Mouse (Mus musculus): ENCODE measurements at regions not wholly inside any gene's neighbourhood (a gene's known extent, or its start where the extent isn't known, plus 50 kb on each side); places are given as distances from the start of the nearest gene placed in this dataset.

DNA sequence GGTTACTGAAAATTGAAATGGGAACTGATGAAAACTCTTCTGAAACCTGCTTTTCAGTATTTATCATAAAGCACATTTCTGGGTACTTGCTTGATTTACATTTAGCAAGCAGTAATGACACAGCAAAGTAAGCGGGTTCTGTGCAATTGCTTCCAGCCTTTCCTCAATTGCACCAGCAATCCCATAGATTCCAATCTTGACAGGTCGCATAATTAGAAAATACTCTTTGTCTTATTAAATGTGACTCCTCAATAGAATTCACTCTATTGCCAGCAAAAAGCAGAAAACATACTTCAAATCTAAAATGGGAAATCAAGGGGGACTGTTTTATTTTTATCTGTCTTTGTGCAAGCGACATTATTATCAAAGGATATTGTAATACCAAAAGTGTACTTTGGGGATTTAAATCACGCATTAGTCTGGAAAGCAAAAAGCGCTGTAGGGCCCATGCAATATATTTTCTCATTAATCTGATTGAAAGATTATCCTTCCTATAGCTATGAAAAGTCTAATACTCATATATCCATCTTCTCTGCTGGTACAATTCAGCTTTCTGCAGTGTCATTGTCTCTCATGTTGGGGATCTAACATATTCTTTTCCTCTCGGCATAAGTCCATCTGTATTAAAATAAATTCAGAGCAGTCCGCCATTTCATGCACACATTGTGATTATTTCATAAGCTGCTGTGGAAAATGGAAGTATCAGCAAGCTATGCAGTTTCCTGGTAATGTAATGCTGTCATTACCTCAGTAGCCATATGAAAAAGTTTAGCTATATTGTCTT, 1305.8 kb upstream of the Gm8797 start:
- no peaks in the 10 kb centered on the region for H3K4me1 ChIP-seq (replicated peaks; ENCODE audit: control insufficient read depth, insufficient read depth, low read length)
- no peak overlapping the region for H3K4me3 ChIP-seq (ENCODE audit: low read depth, low read length)
- no peak overlapping the region for H3K4me2 ChIP-seq (replicated peaks; ENCODE audit: low read depth, low read length)
- no peaks in the 10 kb centered on the region for H3K36me3 ChIP-seq (ENCODE audit: control insufficient read depth, insufficient read depth, low read length)
- DNase-seq (ENCODE audit: low spot score) (peak; percentile 2), ATAC-seq (ENCODE audit: low FRiP score) (peak; percentile 65)
- H3K27ac ChIP-seq (ENCODE audit: low read depth, low read length): no peak overlapping the region
- H3K9ac ChIP-seq (ENCODE audit: low read depth, low read length): no peak overlapping the region
- WGBS: 76% methylated on average over 7 of the region's 7 CpGs
- H3K9me3 ChIP-seq (ENCODE audit: control insufficient read depth, low read length): no peaks in the 10 kb centered on the region
- no peaks in the 10 kb centered on the region for H3K27me3 ChIP-seq (ENCODE audit: control insufficient read depth, insufficient read depth, low read length)

DNA sequence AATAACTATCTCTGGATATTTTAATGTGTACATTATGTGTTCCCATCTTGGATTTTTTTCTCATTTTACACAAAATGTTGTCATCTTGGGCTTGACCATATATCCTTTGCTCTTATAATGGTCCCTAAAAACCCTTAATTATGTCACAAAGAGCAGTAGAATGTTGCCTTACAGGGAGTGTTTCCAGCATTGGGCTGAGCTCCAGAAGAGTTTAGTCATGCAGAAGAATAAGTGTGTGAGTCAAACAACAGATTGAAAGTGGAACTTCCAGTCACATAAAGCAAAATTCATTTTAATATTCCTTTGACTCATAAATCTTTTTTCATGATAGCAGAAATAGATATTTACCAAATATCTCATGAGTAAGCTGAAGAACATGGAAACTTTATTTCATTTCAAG, 1282.6 kb upstream of the Gm8797 start:
- H3K4me1 ChIP-seq (replicated peaks; ENCODE audit: control insufficient read depth, insufficient read depth, low read length): no peaks in the 10 kb centered on the region
- H3K4me3 ChIP-seq (ENCODE audit: low read depth, low read length): no peak overlapping the region
- H3K36me3 ChIP-seq (ENCODE audit: control insufficient read depth, insufficient read depth, low read length): no peaks in the 10 kb centered on the region
- no peak overlapping the region for H3K27ac ChIP-seq (ENCODE audit: low read depth, low read length)
- ATAC-seq (ENCODE audit: low FRiP score): no peak
- no peaks in the 10 kb centered on the region for H3K9me3 ChIP-seq (ENCODE audit: control insufficient read depth, low read length)
- H3K4me2 ChIP-seq (replicated peaks; ENCODE audit: low read depth, low read length): no peak overlapping the region
- no peak for DNase-seq (ENCODE audit: low spot score)
- no peaks in the 10 kb centered on the region for H3K27me3 ChIP-seq (ENCODE audit: control insufficient read depth, insufficient read depth, low read length)
- no peak overlapping the region for H3K9ac ChIP-seq (ENCODE audit: low read depth, low read length)
